7 mouse cellular contexts compared by ENCODE assay signal in the genomic region with DNA sequence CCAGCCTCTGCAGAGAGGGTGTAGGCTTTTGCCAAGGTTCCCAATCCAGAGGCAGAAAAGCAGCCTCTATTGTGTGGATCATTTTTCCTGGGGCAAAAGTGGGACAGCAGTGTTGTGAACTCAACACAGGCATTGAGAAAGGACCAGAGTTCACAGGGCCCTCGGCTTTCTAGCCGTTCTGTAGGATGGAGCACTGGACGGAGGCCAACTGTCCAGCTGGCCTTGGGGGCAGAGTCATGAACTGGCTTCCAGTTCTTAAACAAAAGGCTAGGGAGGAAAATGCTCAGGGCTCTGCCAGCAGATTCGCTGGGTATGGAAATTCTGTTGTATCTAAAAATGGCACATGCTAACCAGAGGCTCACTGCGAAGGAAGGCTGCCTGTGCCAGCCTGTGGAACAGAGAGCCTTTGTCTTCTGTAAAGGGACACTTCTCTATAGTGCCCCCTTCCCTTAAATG. TPM values are rescaled to one million over a fixed set of nuclear protein-coding genes. Genes with fewer than 3 reads are reported as not detected.
DNase-seq lines count a peak whose midpoint lies in the region; ATAC-seq lines count a peak whose summit lies in the region.

No protein-coding gene starts in this region.

- H3K9ac ChIP-seq in heart, embryonic 13.5 days, result 0 out of 2 replicates have a peak overlapping the region, but pooled peaks have one; percentile 41
- H3K9ac ChIP-seq in kidney, embryonic 15.5 days, result no peak overlapping the region
- H3K9ac ChIP-seq in neural tube, embryonic 13.5 days, result no peak overlapping the region

- H3K4me1 ChIP-seq in forebrain, embryonic 10.5 days, result peaks cover 18% of the 10 kb centered on the region
- peaks cover 21% of the 10 kb centered on the region for H3K4me1 ChIP-seq in heart, embryonic 13.5 days
- peaks cover 5% of the 10 kb centered on the region; the same call in 1 of the 2 replicates for H3K4me1 ChIP-seq in kidney, embryonic 15.5 days
- H3K4me1 ChIP-seq in limb, embryonic 10.5 days, result no peaks in the 10 kb centered on the region; the same call in 1 of the 2 replicates
- peaks cover 28% of the 10 kb centered on the region for H3K4me1 ChIP-seq in neural tube, embryonic 13.5 days (replicated peaks)

- no peaks in the 10 kb centered on the region for H3K9me3 ChIP-seq in forebrain, embryonic 10.5 days
- H3K9me3 ChIP-seq in heart, embryonic 13.5 days, result no peaks in the 10 kb centered on the region
- H3K9me3 ChIP-seq in kidney, embryonic 15.5 days (replicated peaks), result no peaks in the 10 kb centered on the region
- no peaks in the 10 kb centered on the region for H3K9me3 ChIP-seq in limb, embryonic 10.5 days (replicated peaks)
- no peaks in the 10 kb centered on the region for H3K9me3 ChIP-seq in neural tube, embryonic 13.5 days

- DNase-seq in brain, embryonic 18.5 days (ENCODE audit: low read depth, low spot score), result peak; percentile 49
- no peak for DNase-seq in forebrain, embryonic 10.5 days (ENCODE audit: extremely low spot score, low spot score)
- no peak for DNase-seq in limb, embryonic 10.5 days (ENCODE audit: low spot score)

- WGBS in forebrain, embryonic 10.5 days, result 60% methylated on average over 5 of the region's 5 CpGs
- 25% methylated on average over 5 of the region's 5 CpGs for WGBS in heart, embryonic 13.5 days
- 57% methylated on average over 5 of the region's 5 CpGs for WGBS in kidney, embryonic 15.5 days
- 87% methylated on average over 5 of the region's 5 CpGs for WGBS in limb, embryonic 10.5 days
- WGBS in neural tube, embryonic 13.5 days, result 27% methylated on average over 5 of the region's 5 CpGs

- peak overlapping the region; percentile 53; the same call in 1 of the 2 replicates for H3K27ac ChIP-seq in forebrain, embryonic 10.5 days
- peak overlapping the region; percentile 85 for H3K27ac ChIP-seq in heart, embryonic 13.5 days (replicated peaks)
- H3K27ac ChIP-seq in kidney, embryonic 15.5 days, result 0 out of 2 replicates have a peak overlapping the region, but pooled peaks have one; percentile 0
- peak overlapping the region; percentile 34; the same call in 1 of the 2 replicates for H3K27ac ChIP-seq in limb, embryonic 10.5 days
- peak overlapping the region; percentile 75 for H3K27ac ChIP-seq in neural tube, embryonic 13.5 days (replicated peaks)

- no peak overlapping the region for H3K4me3 ChIP-seq in forebrain, embryonic 10.5 days
- H3K4me3 ChIP-seq in heart, embryonic 13.5 days, result no peak overlapping the region
- H3K4me3 ChIP-seq in kidney, embryonic 15.5 days (replicated peaks), result no peak overlapping the region
- H3K4me3 ChIP-seq in limb, embryonic 10.5 days, result no peak overlapping the region
- no peak overlapping the region for H3K4me3 ChIP-seq in neural tube, embryonic 13.5 days

- H3K27me3 ChIP-seq in forebrain, embryonic 10.5 days (ENCODE audit: poor library complexity, severe bottlenecking), result no peaks in the 10 kb centered on the region
- H3K27me3 ChIP-seq in heart, embryonic 13.5 days (replicated peaks), result no peaks in the 10 kb centered on the region
- no peaks in the 10 kb centered on the region for H3K27me3 ChIP-seq in kidney, embryonic 15.5 days
- no peaks in the 10 kb centered on the region for H3K27me3 ChIP-seq in limb, embryonic 10.5 days (ENCODE audit: low read depth, poor library complexity, severe bottlenecking)
- H3K27me3 ChIP-seq in neural tube, embryonic 13.5 days, result no peaks in the 10 kb centered on the region

- H3K36me3 ChIP-seq in forebrain, embryonic 10.5 days (replicated peaks), result no peaks in the 10 kb centered on the region
- peaks cover 16% of the 10 kb centered on the region for H3K36me3 ChIP-seq in heart, embryonic 13.5 days
- 0 out of 2 replicates have a peak, but pooled peaks cover 5% of the 10 kb centered on the region for H3K36me3 ChIP-seq in kidney, embryonic 15.5 days
- H3K36me3 ChIP-seq in limb, embryonic 10.5 days, result no peaks in the 10 kb centered on the region
- H3K36me3 ChIP-seq in neural tube, embryonic 13.5 days, result 0 out of 2 replicates have a peak, but pooled peaks cover 4% of the 10 kb centered on the region

- no peak for ATAC-seq in heart, embryonic 13.5 days (ENCODE audit: extremely low read depth, insufficient number of reproducible peaks, low FRiP score, low TSS enrichment)
- no peak; the same call in 1 of the 2 replicates for ATAC-seq in kidney, embryonic 15.5 days (replicated peaks; ENCODE audit: low FRiP score)
- peak; percentile 84 for ATAC-seq in neural tube, embryonic 13.5 days (ENCODE audit: low read depth)
- no peak for ATAC-seq in erythroblast, adult 5-6 weeks (replicated peaks; ENCODE audit: low FRiP score, poor library complexity, severe bottlenecking)

- H3K4me2 ChIP-seq in heart, embryonic 13.5 days, result peak overlapping the region; percentile 17; the same call in 1 of the 2 replicates
- no peak overlapping the region for H3K4me2 ChIP-seq in kidney, embryonic 15.5 days
- no peak overlapping the region for H3K4me2 ChIP-seq in neural tube, embryonic 13.5 days

RNA-seq across cellular contexts. Expression of gene Mocs2, which starts 20.5 kb away (rescaled TPM):
- 67.7 and 69.1 TPM in 2 replicates for polyA plus RNA-seq in forebrain, embryonic 10.5 days (2016; fragmentation: Nextera tagmentation; extraction: Ambion mirVana)
- polyA plus RNA-seq in heart, embryonic 13.5 days (2015; fragmentation: Nextera tagmentation; extraction: Ambion mirVana), result 56.6 and 59.7 TPM in 2 replicates
- polyA plus RNA-seq in kidney, embryonic 15.5 days (2015; fragmentation: Nextera tagmentation; extraction: Ambion mirVana), result 76.1 and 78.9 TPM in 2 replicates
- 58.9 and 73.1 TPM in 2 replicates for polyA plus RNA-seq in limb, embryonic 10.5 days (2016; fragmentation: Nextera tagmentation; extraction: Ambion mirVana)
- 131 TPM in 2 replicates for polyA plus RNA-seq in neural tube, embryonic 13.5 days (2015; fragmentation: Nextera tagmentation; extraction: Ambion mirVana)
- total RNA-seq in erythroblast, adult 5-6 weeks (2015; ENCODE audit: low replicate concordance), result 6.1 and 22.1 TPM in 2 replicates
- total RNA-seq in erythroblast, adult 5-6 weeks (2017; ENCODE audit: low replicate concordance), result 13.0 and 16.5 TPM in 2 replicates

Comparison
In these comparisons a context has a peak if more than half of its experiments do, and no peak if none do; other contexts are left out.
1. H3K27ac ChIP-seq: peak in every context shown above with its lines; median percentile 85 in heart, embryonic 13.5 days; 75 in neural tube, embryonic 13.5 days; 53 in forebrain, embryonic 10.5 days; 34 in limb, embryonic 10.5 days; 0 in kidney, embryonic 15.5 days.